Mouse (Mus musculus): ENCODE measurements around the gene Fzd1. TPM values are rescaled to one million over a fixed set of nuclear protein-coding genes. Genes with fewer than 3 reads are reported as not detected.

The Fzd1 gene
- total and polyA plus RNA-seq, 3 experiments: not detected

GRCm38 (mm10) chr5:4767896-4768295 lies 10.1 kb upstream of the Fzd1 start:
- in situ Hi-C loops (cut with MboI; ENCODE audit: low pct_ligation_motif_present, low pct_unique_long_range_greater_than_20kb, low sequenced_read_pairs): no loop called here

GRCm38 (mm10) chr5:4766719-4767118 lies 8.9 kb upstream of the Fzd1 start:
- dilution Hi-C loops (cut with MboI; ENCODE audit: extremely low pct_ligation_motif_present, extremely low pct_unique_long_range_greater_than_20kb, low sequenced_read_pairs): no loop called here
- Histone ChIP-seq H3K9ac (ENCODE audit: insufficient read depth, low read depth) (no peak overlapping the region), H3K4me1 (ENCODE audit: control insufficient read depth in 1 of 2, insufficient read depth in 2 of 2) (peaks cover 27 to 55% of the 10 kb centered on the region in 2 experiments)

More at GRCm38 (mm10) chr5:4767896-4768295, 10.1 kb upstream of the Fzd1 start:
- H3K9me3 ChIP-seq (replicated peaks; ENCODE audit: low read length): no peaks in the 10 kb centered on the region
- H3K27ac ChIP-seq (ENCODE audit: insufficient read depth, low read depth): peak overlapping the region; percentile 32
- no peaks in the 10 kb centered on the region for H3K36me3 ChIP-seq (replicated peaks in 1 of 2; ENCODE audit: control insufficient read depth in 1 of 2, insufficient read depth in 1 of 2, low read length in 1 of 2)
- peak overlapping the region; percentile 50; the same call in 1 of the 2 replicates for H3K4me2 ChIP-seq (ENCODE audit: insufficient read depth, low read depth, poor library complexity, severe bottlenecking)
- TF ChIP-seq IRF4 (IDR thresholded peaks at IDR 0.05; ENCODE audit: low read depth, low read length): peak; percentile 94
- TF ChIP-seq TBP (conservative IDR thresholded peaks at IDR 0.05; ENCODE audit: low read depth, low read length): peak; percentile 57; the same call in 1 of the 2 replicates
- peak; percentile 5; the same call in 1 of the 2 replicates for TF ChIP-seq SMC3 (IDR thresholded peaks at IDR 0.05; ENCODE audit: low read depth, low read length)
- TF ChIP-seq ZMIZ1 (IDR thresholded peaks at IDR 0.05; ENCODE audit: low read depth, low read length): no peak
- TF ChIP-seq POLR2A (IDR thresholded peaks at IDR 0.05; ENCODE audit: low read depth, low read length): no peak
- no peak for TF ChIP-seq ELF1 (IDR thresholded peaks at IDR 0.05; ENCODE audit: low read depth, low read length)
- TF ChIP-seq CHD2 (IDR thresholded peaks at IDR 0.05; ENCODE audit: low read length): peak; percentile 33
- TF ChIP-seq MAZ (IDR thresholded peaks at IDR 0.05; ENCODE audit: low read depth, low read length): no peak
- no peak for TF ChIP-seq USF1 (IDR thresholded peaks at IDR 0.05; ENCODE audit: low read depth, low read length)
- no peak for TF ChIP-seq UBTF (IDR thresholded peaks at IDR 0.05; ENCODE audit: low read depth, low read length)
- TF ChIP-seq JUN (IDR thresholded peaks at IDR 0.05; ENCODE audit: insufficient read depth, low read depth, low read length): peak; percentile 85
- TF ChIP-seq RAD21 (IDR thresholded peaks at IDR 0.05; ENCODE audit: low read depth, low read length): no peak; the same call in 1 of the 2 replicates
- TF ChIP-seq ETS1 (conservative IDR thresholded peaks at IDR 0.05; ENCODE audit: low read depth, low read length): peak; percentile 67
- 0 out of 2 replicates have a peak, but pooled peaks have one; percentile 24 for TF ChIP-seq NRF1 (IDR thresholded peaks at IDR 0.05; ENCODE audit: low read depth, low read length)
- no peak for TF ChIP-seq ZNF384 (IDR thresholded peaks at IDR 0.05; ENCODE audit: low read depth, low read length)
- no peak for TF ChIP-seq KAT2A (IDR thresholded peaks at IDR 0.05; ENCODE audit: insufficient replicate concordance, low read length)
- TF ChIP-seq TCF12 (IDR thresholded peaks at IDR 0.05; ENCODE audit: low read depth, low read length): peak; percentile 92
- no peak for TF ChIP-seq GABPA (IDR thresholded peaks at IDR 0.05; ENCODE audit: insufficient replicate concordance, low read depth, low read length)
- no peak for TF ChIP-seq CTCF (conservative IDR thresholded peaks at IDR 0.05 in 1 of 2, IDR thresholded peaks at IDR 0.05 in 1 of 2; ENCODE audit: low read depth in 2 of 2, low read length in 2 of 2)
- TF ChIP-seq RCOR1 (conservative IDR thresholded peaks at IDR 0.05; ENCODE audit: low read depth, low read length): peak; percentile 45; the same call in 1 of the 2 replicates
- TF ChIP-seq ZKSCAN1 (IDR thresholded peaks at IDR 0.05; ENCODE audit: borderline replicate concordance, low read depth, low read length): no peak
- peak; percentile 84 for TF ChIP-seq JUND (conservative IDR thresholded peaks at IDR 0.05; ENCODE audit: low read depth, low read length)
- TF ChIP-seq MAFK (IDR thresholded peaks at IDR 0.05; ENCODE audit: insufficient replicate concordance, low read length): no peak
- peak; percentile 68 for TF ChIP-seq BHLHE40 (IDR thresholded peaks at IDR 0.05; ENCODE audit: low read depth, low read length)
- TF ChIP-seq EP300 (IDR thresholded peaks at IDR 0.05; ENCODE audit: low read length): peak; percentile 89
- TF ChIP-seq POLR2AphosphoS2 (IDR thresholded peaks at IDR 0.05; ENCODE audit: low read depth, low read length): no peak
- peak; percentile 54 for TF ChIP-seq MAX (IDR thresholded peaks at IDR 0.05; ENCODE audit: low read length)
- TF ChIP-seq MEF2A (IDR thresholded peaks at IDR 0.05; ENCODE audit: borderline replicate concordance, low read depth, low read length): peak; percentile 91
- TF ChIP-seq USF2 (conservative IDR thresholded peaks at IDR 0.05; ENCODE audit: low read depth, low read length): no peak
- no peak for TF ChIP-seq MXI1 (IDR thresholded peaks at IDR 0.05; ENCODE audit: low read depth, low read length)
- TF ChIP-seq NELFE (IDR thresholded peaks at IDR 0.05; ENCODE audit: low read depth, low read length): no peak
- TF ChIP-seq E2F4 (IDR thresholded peaks at IDR 0.05; ENCODE audit: insufficient replicate concordance, low read depth, low read length): 0 out of 2 replicates have a peak, but pooled peaks have one; percentile 40
- no peak for TF ChIP-seq ZC3H11A (IDR thresholded peaks at IDR 0.05; ENCODE audit: low read depth, low read length)
- TF ChIP-seq CHD1 (IDR thresholded peaks at IDR 0.05; ENCODE audit: low read depth, low read length): peak; percentile 98
- no peak for TF ChIP-seq SIN3A (IDR thresholded peaks at IDR 0.05; ENCODE audit: low read length)
- TF ChIP-seq MYC (IDR thresholded peaks at IDR 0.05; ENCODE audit: low read depth, low read length): peak; percentile 44; the same call in 1 of the 2 replicates
- no peak for TF ChIP-seq PAX5 (IDR thresholded peaks at IDR 0.05; ENCODE audit: low read length)
- TF ChIP-seq HCFC1 (IDR thresholded peaks at IDR 0.05; ENCODE audit: low read depth, low read length): no peak
- dilution Hi-C loops (cut with MboI; ENCODE audit: extremely low pct_ligation_motif_present, extremely low pct_unique_long_range_greater_than_20kb, low sequenced_read_pairs): no loop called here
- H3K4me1 ChIP-seq (ENCODE audit: control insufficient read depth in 1 of 2, insufficient read depth in 2 of 2): peaks cover 27 to 55% of the 10 kb centered on the region in 2 experiments
- H3K79me2 ChIP-seq (replicated peaks; ENCODE audit: control insufficient read depth, extremely low read depth, insufficient read depth, poor library complexity, severe bottlenecking): no peaks in the 10 kb centered on the region
- H3K9ac ChIP-seq (ENCODE audit: insufficient read depth, low read depth): no peak overlapping the region; the same call in 1 of the 2 replicates
- no peaks in the 10 kb centered on the region for H3K27me3 ChIP-seq (replicated peaks)
- no peak overlapping the region for H3K4me3 ChIP-seq (replicated peaks in 1 of 3; ENCODE audit: low read depth in 2 of 3, low read length in 2 of 3, poor library complexity in 1 of 3)
- DNase-seq (ENCODE audit: extremely low read depth): peak; percentile 72

More at GRCm38 (mm10) chr5:4766719-4767118, 8.9 kb upstream of the Fzd1 start:
- Histone ChIP-seq H3K27ac (ENCODE audit: insufficient read depth, low read depth) (peak overlapping the region; percentile 90; the same call in 1 of the 2 replicates), H3K9me3 (replicated peaks; ENCODE audit: low read length) (no peaks in the 10 kb centered on the region), H3K79me2 (replicated peaks; ENCODE audit: control insufficient read depth, extremely low read depth, insufficient read depth, poor library complexity, severe bottlenecking) (no peaks in the 10 kb centered on the region), H3K36me3 (replicated peaks in 1 of 2; ENCODE audit: control insufficient read depth in 1 of 2, insufficient read depth in 1 of 2, low read length in 1 of 2) (no peaks in the 10 kb centered on the region), H3K4me2 (ENCODE audit: insufficient read depth, low read depth, poor library complexity, severe bottlenecking) (no peak overlapping the region), H3K27me3 (replicated peaks) (no peaks in the 10 kb centered on the region), H3K4me3 (replicated peaks in 1 of 3; ENCODE audit: low read depth in 2 of 3, low read length in 2 of 3, poor library complexity in 1 of 3) (no peak overlapping the region)
- in situ Hi-C loops (cut with MboI; ENCODE audit: low pct_ligation_motif_present, low pct_unique_long_range_greater_than_20kb, low sequenced_read_pairs): no loop called here
- DNase-seq (ENCODE audit: extremely low read depth): peak; percentile 52
- TF ChIP-seq KAT2A (IDR thresholded peaks at IDR 0.05; ENCODE audit: insufficient replicate concordance, low read length): no peak
- TF ChIP-seq USF1 (IDR thresholded peaks at IDR 0.05; ENCODE audit: low read depth, low read length): peak; percentile 83
- no peak for TF ChIP-seq HCFC1 (IDR thresholded peaks at IDR 0.05; ENCODE audit: low read depth, low read length)
- no peak; the same call in 1 of the 2 replicates for TF ChIP-seq RAD21 (IDR thresholded peaks at IDR 0.05; ENCODE audit: low read depth, low read length)
- TF ChIP-seq ZNF384 (IDR thresholded peaks at IDR 0.05; ENCODE audit: low read depth, low read length): no peak
- TF ChIP-seq BHLHE40 (IDR thresholded peaks at IDR 0.05; ENCODE audit: low read depth, low read length): peak; percentile 47; the same call in 1 of the 2 replicates
- TF ChIP-seq SIN3A (IDR thresholded peaks at IDR 0.05; ENCODE audit: low read length): no peak
- no peak for TF ChIP-seq NRF1 (IDR thresholded peaks at IDR 0.05; ENCODE audit: low read depth, low read length)
- TF ChIP-seq TCF12 (IDR thresholded peaks at IDR 0.05; ENCODE audit: low read depth, low read length): no peak; the same call in 1 of the 2 replicates
- 0 out of 2 replicates have a peak, but pooled peaks have one; percentile 20 for TF ChIP-seq MYC (IDR thresholded peaks at IDR 0.05; ENCODE audit: low read depth, low read length)
- TF ChIP-seq USF2 (conservative IDR thresholded peaks at IDR 0.05; ENCODE audit: low read depth, low read length): peak; percentile 71
- TF ChIP-seq MAX (IDR thresholded peaks at IDR 0.05; ENCODE audit: low read length): peak; percentile 50
- no peak for TF ChIP-seq MAFK (IDR thresholded peaks at IDR 0.05; ENCODE audit: insufficient replicate concordance, low read length)
- no peak for TF ChIP-seq CHD1 (IDR thresholded peaks at IDR 0.05; ENCODE audit: low read depth, low read length)

All from CH12.LX (cell line).